Mouse (Mus musculus): ENCODE data around the gene Kcna3.

Gene Kcna3

GRCm38 (mm10) chr3:107035521-107036457 is at the start of gene Kcna3:
Gene Kcna3, plus strand, starts transcription at chr3:107036169.
- DNase-seq = peak; percentile 94

GRCm38 (mm10) chr3:106991334-106991733 is 44.6 kb upstream of the Kcna3 start:
- DNase-seq = no peak

GRCm38 (mm10) chr3:106995347-106995746 is 40.6 kb upstream of the Kcna3 start:
- DNase-seq = no peak

GRCm38 (mm10) chr3:106996186-106996585 is 39.8 kb upstream of the Kcna3 start:
- DNase-seq = no peak

GRCm38 (mm10) chr3:106998370-106998769 is 37.6 kb upstream of the Kcna3 start:
- DNase-seq = no peak

GRCm38 (mm10) chr3:107000165-107000564 is 35.8 kb upstream of the Kcna3 start:
- DNase-seq = no peak

- no peak for DNase-seq
Observed at GRCm38 (mm10) chr3:107002249-107003123, 33.5 kb upstream of the Kcna3 start.

GRCm38 (mm10) chr3:107009329-107010076 is 26.5 kb upstream of the Kcna3 start:
- DNase-seq = no peak

- DNase-seq = no peak
Observed at GRCm38 (mm10) chr3:107018286-107018685, 17.7 kb upstream of the Kcna3 start.

- DNase-seq = no peak
Observed at GRCm38 (mm10) chr3:107031547-107031946, 4.4 kb upstream of the Kcna3 start.

GRCm38 (mm10) chr3:107034776-107035175 is 1.2 kb upstream of the Kcna3 start:
- no peak for DNase-seq

- DNase-seq = peak; percentile 69
Observed at GRCm38 (mm10) chr3:107036458-107037039, 580 bp downstream of the Kcna3 start.

GRCm38 (mm10) chr3:107037105-107037504 is 1.1 kb downstream of the Kcna3 start:
- DNase-seq = peak; percentile 37

- peak; percentile 45 for DNase-seq
Observed at GRCm38 (mm10) chr3:107037536-107038155, 1.7 kb downstream of the Kcna3 start.

GRCm38 (mm10) chr3:107038156-107038536 is 2.2 kb downstream of the Kcna3 start:
- DNase-seq = peak; percentile 43

GRCm38 (mm10) chr3:107038661-107039223 is 2.8 kb downstream of the Kcna3 start:
- peak; percentile 67 for DNase-seq

- peak; percentile 52 for DNase-seq
Observed at GRCm38 (mm10) chr3:107039306-107039705, 3.3 kb downstream of the Kcna3 start.

GRCm38 (mm10) chr3:107040408-107040807 is 4.4 kb downstream of the Kcna3 start:
- DNase-seq = no peak

- DNase-seq = no peak
Observed at GRCm38 (mm10) chr3:107041718-107042117, 5.7 kb downstream of the Kcna3 start.

GRCm38 (mm10) chr3:107061468-107061867 is 25.5 kb downstream of the Kcna3 start:
- DNase-seq = no peak

GRCm38 (mm10) chr3:107062771-107063170 is 26.8 kb downstream of the Kcna3 start:
- no peak for DNase-seq

Data from thymus, postnatal 14 days (tissue).